Mouse (Mus musculus): ENCODE data around the gene Irak3.

DNA sequence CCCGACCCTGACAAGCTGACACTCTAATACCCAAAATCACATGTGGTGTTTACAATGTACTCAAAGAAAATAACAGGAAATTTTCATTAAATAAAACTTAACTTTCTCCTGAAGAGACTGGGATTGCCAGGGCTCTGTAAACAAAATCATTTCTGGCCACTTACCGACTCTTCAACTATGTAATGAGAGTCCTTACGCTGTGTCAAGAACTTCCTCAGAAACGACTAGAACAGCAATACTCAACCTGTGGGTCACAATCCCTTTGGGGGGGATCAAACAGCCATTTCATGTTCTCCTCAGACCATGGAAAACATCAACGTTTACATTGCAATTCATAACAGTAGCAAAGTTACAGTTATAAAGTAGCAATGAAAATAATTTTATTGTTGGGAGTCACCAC is 104.4 kb downstream of the Irak3 start:
- TF ChIP-seq CTCF (IDR thresholded peaks at IDR 0.05; ENCODE audit: low read depth, low read length) (no peak), TAL1 (conservative IDR thresholded peaks at IDR 0.05; ENCODE audit: low read depth, low read length) (no peak), GATA1 (IDR thresholded peaks at IDR 0.05; ENCODE audit: borderline replicate concordance, low read length) (no peak)
